Mouse (Mus musculus) intestine, postnatal 0 days (tissue): ENCODE data around the gene Gm26620. TPM values are rescaled to one million over a fixed set of nuclear protein-coding genes. Genes with fewer than 3 reads are reported as not detected.

Source experiments
- ATAC-seq: fragments of 200-750 bp; cut with Nextera tagmentation; 2 replicates; pipeline ENCODE4 v1.8.0; 2017; ENCODE audit warnings: mild to moderate bottlenecking, moderate TSS enrichment, moderate library complexity
- H3K27ac ChIP-seq: fragments of 300-500 bp; sonication (generic); 2 replicates; pipeline ENCODE4 v1.5.1; 2014; ENCODE audit warnings: mild to moderate bottlenecking, low read depth, low read length, moderate library complexity
- H3K27me3 ChIP-seq: fragments of 300-500 bp; sonication (generic); replicated peaks from 2 replicates; pipeline ENCODE4 v1.6.1; 2014; ENCODE audit warnings: low read length, mixed read lengths; ENCODE audit not compliant: control insufficient read depth, insufficient read depth
- H3K36me3 ChIP-seq: fragments of 300-500 bp; sonication (generic); 2 replicates; pipeline ENCODE4 v1.6.1; 2014; ENCODE audit warnings: mild to moderate bottlenecking, moderate library complexity; ENCODE audit not compliant: control insufficient read depth, insufficient read depth
- H3K4me1 ChIP-seq: fragments of 300-500 bp; sonication (generic); replicated peaks from 2 replicates; pipeline ENCODE4 v1.6.1; 2014; ENCODE audit warnings: antibody characterized with exemption, low read length, mixed read lengths; ENCODE audit not compliant: control insufficient read depth, insufficient read depth
- H3K4me2 ChIP-seq: fragments of 300-500 bp; sonication (generic); replicated peaks from 2 replicates; pipeline ENCODE4 v1.6.1; 2014; ENCODE audit warnings: low read depth, mild to moderate bottlenecking, moderate library complexity
- H3K4me3 ChIP-seq: fragments of 300-500 bp; sonication (generic); 2 replicates; pipeline ENCODE4 v1.5.1; 2014; ENCODE audit warnings: low read depth, low read length
- H3K9ac ChIP-seq: fragments of 300-500 bp; sonication (generic); 2 replicates; pipeline ENCODE4 v1.6.1; 2014; ENCODE audit warnings: mild to moderate bottlenecking, low read depth, low read length
- H3K9me3 ChIP-seq: fragments of 300-500 bp; sonication (generic); 2 replicates; pipeline ENCODE4 v1.6.1; 2016; ENCODE audit warnings: mixed run types; ENCODE audit not compliant: control insufficient read depth
- CTCF ChIP-seq: sonication (generic); IDR thresholded peaks from 2 replicates; pipeline ENCODE4 v1.5.1; 2016; ENCODE audit warnings: low read depth, mild to moderate bottlenecking, control low read depth, antibody characterized with exemption, moderate library complexity
- WGBS: fragments of 180-500 bp; shearing (Covaris S2); extraction: QIAGEN DNeasy Blood & Tissue Kit; methylation state at CpG from one replicate; pipeline ENCODE4 v1.1.7; 2014; 5-methylcytosine and 5-hydroxymethylcytosine counted together
- polyA plus RNA-seq: library from polyadenylated mRNA; unstranded; fragments of >200 nt; fragmentation: Nextera tagmentation; extraction: Ambion mirVana; gene quantifications from 2 replicates; pipeline ENCODE4 v1.2.1, GENCODE M21; 2015

Gm26620 gene
- 9.5 and 9.7 TPM in 2 replicates for polyA plus RNA-seq

DNA sequence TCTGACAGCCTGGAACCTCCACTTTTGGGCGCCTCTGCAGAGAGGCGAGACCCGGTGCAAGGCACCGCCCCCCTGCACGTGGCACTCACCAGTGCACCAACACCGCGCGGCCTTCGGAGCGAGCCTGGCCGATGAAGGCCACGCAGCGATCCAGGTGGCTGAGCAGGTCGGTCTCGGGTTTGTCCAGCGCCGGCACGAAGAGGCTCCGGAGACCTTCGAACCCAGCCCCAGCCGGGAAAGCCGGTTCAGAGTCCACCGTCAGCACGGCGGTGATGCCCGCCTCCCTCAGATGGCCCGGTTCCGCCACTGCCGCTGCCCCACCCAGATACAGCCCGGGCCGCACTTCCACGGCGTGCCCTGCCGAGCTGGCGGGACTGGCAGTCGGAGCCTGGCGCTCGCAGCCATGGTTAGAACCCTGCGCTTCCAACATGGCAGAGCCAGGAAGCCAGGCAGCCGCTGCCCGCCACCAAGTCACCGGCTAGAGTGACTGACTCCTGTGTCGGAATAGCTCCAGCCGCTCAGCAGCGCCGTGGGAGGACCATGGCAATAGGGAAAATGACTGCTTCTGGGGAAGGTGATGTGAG lies at the start of gene Gm26620, which contains the start of gene Dusp12:
TSS of gene Gm26620 (plus strand) at position 88 of the 584 bp plus-strand sequence.
TSS of gene Dusp12 (minus strand) at position 563 of the 584 bp plus-strand sequence.
- Histone ChIP-seq H3K4me2 (peak within 1 kb of the TSS; percentile 70), H3K9me3 (no peaks in the 10 kb centered on the region), H3K27me3 (no peaks in the 10 kb centered on the region), H3K4me1 (no peaks in the 10 kb centered on the region), H3K4me3 (peak within 1 kb of the TSS; percentile 68), H3K36me3 (peaks cover 7% of the 10 kb centered on the region), H3K9ac (peak within 1 kb of the TSS; percentile 47), H3K27ac (peak within 1 kb of the TSS; percentile 95)
- ATAC-seq = peak; percentile 90
- WGBS = under 1% methylated on average over 46 of the region's 46 CpGs
- TF ChIP-seq CTCF = peak; percentile 81

DNA sequence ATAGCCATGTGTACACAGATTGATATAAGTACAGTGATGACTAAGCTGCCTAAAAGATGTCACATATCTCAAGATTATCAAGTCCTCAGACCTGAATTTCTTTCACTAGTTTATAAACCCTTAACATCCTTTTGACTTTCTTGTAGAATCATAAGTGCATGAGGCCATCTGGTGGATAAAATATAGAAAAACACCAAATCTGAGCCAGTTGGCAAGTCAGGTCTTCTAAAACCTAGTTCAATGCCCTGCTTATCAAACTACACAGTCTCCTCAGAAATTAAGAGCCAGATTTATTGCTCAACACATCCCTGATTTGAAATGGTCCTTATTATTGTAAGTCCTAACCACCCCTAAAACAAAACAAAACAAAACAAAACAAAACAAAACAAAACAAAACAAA lies 45.2 kb upstream of the Gm26620 start:
- Histone ChIP-seq H3K27ac (no peak overlapping the region), H3K27me3 (no peaks in the 10 kb centered on the region), H3K4me1 (no peaks in the 10 kb centered on the region), H3K4me3 (no peak overlapping the region), H3K9me3 (no peaks in the 10 kb centered on the region), H3K36me3 (peaks cover 18% of the 10 kb centered on the region), H3K4me2 (no peak overlapping the region), H3K9ac (no peak overlapping the region)
- ATAC-seq = no peak
- TF ChIP-seq CTCF = peak; percentile 76

DNA sequence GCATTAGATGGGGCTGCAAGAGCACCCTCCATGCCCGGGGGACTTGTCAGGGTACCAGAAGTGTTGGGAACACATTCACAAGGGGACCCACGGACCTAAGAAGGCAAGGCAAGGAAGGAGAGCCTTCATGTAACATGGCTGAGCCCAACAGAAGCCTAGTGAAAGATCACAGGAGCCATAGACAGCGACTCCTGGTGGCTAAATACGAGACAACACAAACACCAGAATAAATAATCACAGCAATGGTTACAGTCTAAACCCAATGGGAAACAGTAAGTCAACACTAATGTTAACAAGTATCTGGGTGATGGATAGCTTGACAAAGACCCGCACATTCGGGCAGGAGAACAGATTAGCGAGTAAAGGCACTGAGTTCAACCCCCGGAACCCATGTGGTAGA lies 40.5 kb upstream of the Gm26620 start:
- no peak for ATAC-seq
- peak; percentile 84 for TF ChIP-seq CTCF
- no peaks in the 10 kb centered on the region for H3K27me3 ChIP-seq
- H3K4me2 ChIP-seq = no peak overlapping the region
- H3K4me1 ChIP-seq = no peaks in the 10 kb centered on the region
- 59% methylated on average over 8 of the region's 8 CpGs for WGBS
- H3K9ac ChIP-seq = no peak overlapping the region
- H3K4me3 ChIP-seq = no peak overlapping the region
- peaks cover 7% of the 10 kb centered on the region for H3K36me3 ChIP-seq
- H3K27ac ChIP-seq = no peak overlapping the region
- H3K9me3 ChIP-seq = no peaks in the 10 kb centered on the region

DNA sequence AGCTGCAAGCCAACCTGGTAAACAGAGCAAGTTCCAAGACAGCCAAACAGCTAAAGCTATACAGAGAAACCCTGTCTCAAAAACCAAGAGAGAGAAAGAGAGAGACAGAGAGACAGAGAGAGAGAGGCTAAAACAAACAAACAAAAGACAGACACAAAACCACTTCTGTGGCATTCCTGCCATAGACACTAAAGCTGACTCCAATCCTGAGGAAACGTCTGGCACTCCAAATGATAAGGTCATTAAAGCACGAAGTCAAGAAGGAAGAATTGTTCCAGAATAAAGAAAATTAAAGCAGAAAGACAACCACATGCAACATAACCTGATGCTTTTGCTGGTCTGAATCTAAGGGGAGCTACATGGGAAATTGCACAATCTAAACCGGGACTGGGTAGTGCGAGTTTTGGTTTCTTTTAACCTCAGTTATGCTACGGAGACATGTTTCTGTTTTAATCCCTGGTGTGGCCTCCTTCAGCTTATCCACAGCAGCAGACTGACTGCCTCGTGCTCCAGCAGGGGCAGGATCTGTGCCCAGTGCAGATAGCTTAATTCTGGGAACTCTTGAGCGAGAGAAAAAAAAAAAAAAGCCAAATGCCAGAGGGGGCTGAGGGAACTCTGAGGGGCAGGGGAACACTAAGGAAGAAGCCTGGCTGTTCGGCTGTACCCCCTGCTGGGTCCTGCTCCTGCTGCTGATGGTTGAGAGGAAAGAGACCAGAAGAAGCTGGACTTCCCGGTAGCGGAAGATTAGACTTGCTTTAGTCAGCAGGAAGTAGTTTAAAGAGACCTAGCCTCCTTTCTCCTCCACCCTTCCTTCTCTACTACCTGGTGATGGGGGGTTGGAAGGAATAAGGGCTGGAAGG lies 39.2 kb upstream of the Gm26620 start:
- no peak overlapping the region for H3K4me3 ChIP-seq
- peaks cover 10% of the 10 kb centered on the region for H3K36me3 ChIP-seq
- no peak for TF ChIP-seq CTCF
- no peak for ATAC-seq
- 63% methylated on average over 10 of the region's 10 CpGs for WGBS
- H3K27me3 ChIP-seq = no peaks in the 10 kb centered on the region
- H3K4me1 ChIP-seq = no peaks in the 10 kb centered on the region
- H3K4me2 ChIP-seq = no peak overlapping the region
- H3K9ac ChIP-seq = no peak overlapping the region
- peak overlapping the region; percentile 22; the same call in 1 of the 2 replicates for H3K27ac ChIP-seq
- no peaks in the 10 kb centered on the region for H3K9me3 ChIP-seq

DNA sequence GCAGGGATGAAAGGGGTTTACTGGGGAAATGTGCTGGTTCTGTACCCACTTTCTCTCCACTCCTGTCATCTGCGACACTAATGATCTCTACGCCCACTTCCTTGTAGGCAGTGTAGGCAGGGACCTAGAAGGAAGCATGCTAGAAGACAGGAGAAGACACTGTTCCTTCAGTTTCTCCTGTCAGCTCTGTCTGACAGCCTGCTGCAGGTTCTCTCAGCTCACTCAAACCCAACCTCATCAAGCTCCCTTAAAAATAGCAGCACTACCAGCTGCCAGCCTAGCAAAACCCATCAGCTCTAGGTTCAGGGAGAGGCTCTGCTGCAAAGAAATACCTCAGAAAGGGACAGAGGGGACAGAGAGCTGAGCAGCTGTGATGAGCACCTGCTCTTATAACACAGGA lies 34.9 kb upstream of the Gm26620 start:
- no peak overlapping the region for H3K27ac ChIP-seq

More for the DNA sequence above, 34.9 kb upstream of the Gm26620 start:
- WGBS = 91% methylated on average over 2 of the region's 2 CpGs
- Histone ChIP-seq H3K9ac (no peak overlapping the region), H3K4me3 (no peak overlapping the region), H3K4me2 (no peak overlapping the region), H3K36me3 (peaks cover 21% of the 10 kb centered on the region; the same call in 1 of the 2 replicates), H3K27me3 (no peaks in the 10 kb centered on the region), H3K9me3 (no peaks in the 10 kb centered on the region), H3K4me1 (no peaks in the 10 kb centered on the region)
- no peak for TF ChIP-seq CTCF
- no peak for ATAC-seq
